Mouse (Mus musculus) embryonic facial prominence, embryonic 11.5 days (tissue): ENCODE measurements around the gene Tars. TPM values are rescaled to one million over a fixed set of nuclear protein-coding genes. Genes with fewer than 3 reads are reported as not detected.
A peak's percentile ranks its signal among the peaks of the same experiment; 100 is the strongest.

Experiments
- ATAC-seq: fragments of 200-750 bp; cut with Nextera tagmentation; replicated peaks from 2 replicates; pipeline ENCODE4 v1.8.0; 2017; ENCODE audit warnings: low read depth; ENCODE audit not compliant: insufficient number of reproducible peaks, low FRiP score, low TSS enrichment
- DNase-seq: peaks from one replicate; pipeline ENCODE4 v3.0.0-alpha.2; 2015; ENCODE audit warnings: low spot score
- H3K27ac ChIP-seq: fragments of 300-500 bp; sonication (generic); replicated peaks from 2 replicates; pipeline ENCODE4 v1.5.1; 2014; ENCODE audit warnings: mild to moderate bottlenecking, low read depth, low read length, control low read depth
- H3K27me3 ChIP-seq: fragments of 300-500 bp; sonication (generic); 2 replicates; pipeline ENCODE4 v1.6.1; 2014; ENCODE audit warnings: mild to moderate bottlenecking, low read length, moderate library complexity, mixed read lengths; ENCODE audit not compliant: control insufficient read depth, insufficient read depth
- H3K36me3 ChIP-seq: fragments of 300-500 bp; sonication (generic); replicated peaks from 2 replicates; pipeline ENCODE4 v1.6.1; 2014; ENCODE audit warnings: low read depth, mild to moderate bottlenecking, low read length, moderate library complexity, mixed read lengths; ENCODE audit not compliant: control insufficient read depth, insufficient read depth
- H3K4me1 ChIP-seq: fragments of 300-500 bp; sonication (generic); 2 replicates; pipeline ENCODE4 v1.6.1; 2014; ENCODE audit warnings: low read length, mixed read lengths; ENCODE audit not compliant: control insufficient read depth, insufficient read depth
- H3K4me2 ChIP-seq: fragments of 300-500 bp; sonication (generic); 2 replicates; pipeline ENCODE4 v1.6.1; 2014; ENCODE audit warnings: low read depth, mild to moderate bottlenecking, control low read depth, low read length, moderate library complexity
- H3K4me3 ChIP-seq: fragments of 300-500 bp; sonication (generic); 2 replicates; pipeline ENCODE4 v1.5.1; 2014; ENCODE audit warnings: low read depth, low read length, control low read depth
- H3K9ac ChIP-seq: fragments of 300-500 bp; sonication (generic); replicated peaks from 2 replicates; pipeline ENCODE4 v1.6.1; 2014; ENCODE audit warnings: mild to moderate bottlenecking, control low read depth, low read length
- H3K9me3 ChIP-seq: fragments of 300-500 bp; sonication (generic); replicated peaks from 2 replicates; pipeline ENCODE4 v1.6.1; 2016; ENCODE audit warnings: mild to moderate bottlenecking, low read length, inconsistent platforms, mixed read lengths; ENCODE audit not compliant: control insufficient read depth
- WGBS: fragments of 180-500 bp; shearing (Covaris S2); extraction: QIAGEN DNeasy Blood & Tissue Kit; methylation state at CpG from one replicate; pipeline ENCODE4 v1.1.7; 2014; 5-methylcytosine and 5-hydroxymethylcytosine counted together
- polyA plus RNA-seq: library from polyadenylated mRNA; unstranded; fragments of >200 nt; fragmentation: Nextera tagmentation; extraction: Ambion mirVana; gene quantifications from 2 replicates; pipeline ENCODE4 v1.2.1, GENCODE M21; 2014

Tars gene
- polyA plus RNA-seq, 1 experiment from 2014 or later: 116 TPM

- 15% methylated on average over 8 of the region's 8 CpGs for WGBS
- Histone ChIP-seq H3K9ac (no peak overlapping the region), H3K4me2 (no peak overlapping the region), H3K4me3 (no peak overlapping the region), H3K27me3 (no peaks in the 10 kb centered on the region), H3K4me1 (no peaks in the 10 kb centered on the region), H3K27ac (no peak overlapping the region), H3K9me3 (no peaks in the 10 kb centered on the region), H3K36me3 (no peaks in the 10 kb centered on the region)
- DNase-seq (peak; percentile 88), ATAC-seq (no peak)
Measured at GRCm38 (mm10) chr15:11407381-11407780, 7.9 kb upstream of the Tars start.

GRCm38 (mm10) chr15:11406769-11407168 is 7.3 kb upstream of the Tars start:
- H3K9me3 ChIP-seq: no peaks in the 10 kb centered on the region
- no peak overlapping the region for H3K4me3 ChIP-seq
- H3K27ac ChIP-seq: no peak overlapping the region
- H3K9ac ChIP-seq: no peak overlapping the region
- DNase-seq (peak; percentile 63), ATAC-seq (no peak)
- H3K4me1 ChIP-seq: no peaks in the 10 kb centered on the region
- 20% methylated on average over 9 of the region's 9 CpGs for WGBS
- H3K4me2 ChIP-seq: no peak overlapping the region
- H3K27me3 ChIP-seq: no peaks in the 10 kb centered on the region
- H3K36me3 ChIP-seq: no peaks in the 10 kb centered on the region

GRCm38 (mm10) chr15:11398676-11399350 is 652 bp downstream of the Tars start:
- Histone ChIP-seq H3K27ac (no peak overlapping the region), H3K27me3 (no peaks in the 10 kb centered on the region), H3K4me1 (no peaks in the 10 kb centered on the region), H3K36me3 (no peaks in the 10 kb centered on the region; the same call in 1 of the 2 replicates), H3K9me3 (no peaks in the 10 kb centered on the region), H3K4me2 (peak overlapping the region; percentile 74), H3K9ac (peak overlapping the region; percentile 75), H3K4me3 (peak overlapping the region; percentile 69)
- 7% methylated on average over 10 of the region's 10 CpGs for WGBS
- DNase-seq: no peak
- ATAC-seq: no peak

- H3K9ac ChIP-seq: no peak overlapping the region
- 92% methylated on average over 6 of the region's 6 CpGs for WGBS
- DNase-seq (no peak), ATAC-seq (no peak)
- peaks cover 5% of the 10 kb centered on the region for H3K36me3 ChIP-seq
- no peaks in the 10 kb centered on the region for H3K27me3 ChIP-seq
- no peak overlapping the region for H3K4me2 ChIP-seq
- no peaks in the 10 kb centered on the region for H3K4me1 ChIP-seq
- no peak overlapping the region for H3K4me3 ChIP-seq
- H3K27ac ChIP-seq: no peak overlapping the region
- H3K9me3 ChIP-seq: no peaks in the 10 kb centered on the region
Measured at GRCm38 (mm10) chr15:11396421-11396820, 3.0 kb downstream of the Tars start.

- H3K4me2 ChIP-seq: no peak overlapping the region
- WGBS: 95% methylated on average over 16 of the region's 16 CpGs
- H3K27ac ChIP-seq: no peak overlapping the region
- no peak overlapping the region for H3K9ac ChIP-seq
- no peak for DNase-seq
- ATAC-seq: no peak
- no peak overlapping the region for H3K4me3 ChIP-seq
- H3K9me3 ChIP-seq: no peaks in the 10 kb centered on the region
- H3K36me3 ChIP-seq: peaks cover 11% of the 10 kb centered on the region
- H3K27me3 ChIP-seq: no peaks in the 10 kb centered on the region
- no peaks in the 10 kb centered on the region for H3K4me1 ChIP-seq
Measured at GRCm38 (mm10) chr15:11392903-11393302, 6.6 kb downstream of the Tars start.

- WGBS: 97% methylated on average over 21 of the region's 21 CpGs
- no peak for DNase-seq
- no peaks in the 10 kb centered on the region for H3K4me1 ChIP-seq
- no peak for ATAC-seq
- H3K4me2 ChIP-seq: no peak overlapping the region
- no peak overlapping the region for H3K27ac ChIP-seq
- H3K9ac ChIP-seq: no peak overlapping the region
- H3K9me3 ChIP-seq: no peaks in the 10 kb centered on the region
- no peaks in the 10 kb centered on the region for H3K27me3 ChIP-seq
- no peak overlapping the region for H3K4me3 ChIP-seq
- H3K36me3 ChIP-seq: peaks cover 9% of the 10 kb centered on the region
Measured at GRCm38 (mm10) chr15:11383796-11384195, 15.7 kb downstream of the Tars start.

GRCm38 (mm10) chr15:11382585-11382984 is 16.9 kb downstream of the Tars start:
- Histone ChIP-seq H3K27ac (no peak overlapping the region), H3K9ac (no peak overlapping the region), H3K4me1 (no peaks in the 10 kb centered on the region), H3K36me3 (peaks cover 6% of the 10 kb centered on the region), H3K4me3 (no peak overlapping the region), H3K27me3 (no peaks in the 10 kb centered on the region), H3K4me2 (no peak overlapping the region), H3K9me3 (no peaks in the 10 kb centered on the region)
- ATAC-seq: no peak
- WGBS: 92% methylated on average over 12 of the region's 12 CpGs
- DNase-seq: no peak

- no peaks in the 10 kb centered on the region for H3K27me3 ChIP-seq
- no peak overlapping the region for H3K9ac ChIP-seq
- 84% methylated on average over 8 of the region's 8 CpGs for WGBS
- DNase-seq (no peak), ATAC-seq (no peak)
- H3K4me2 ChIP-seq: no peak overlapping the region
- no peak overlapping the region for H3K4me3 ChIP-seq
- H3K27ac ChIP-seq: no peak overlapping the region
- H3K4me1 ChIP-seq: no peaks in the 10 kb centered on the region
- no peaks in the 10 kb centered on the region for H3K9me3 ChIP-seq
- peaks cover 6% of the 10 kb centered on the region for H3K36me3 ChIP-seq
Measured at GRCm38 (mm10) chr15:11380616-11381015, 18.8 kb downstream of the Tars start.
